Mouse (Mus musculus) C2C12 (cell line): ENCODE data around the gene Sparc. TPM values are rescaled to one million over a fixed set of nuclear protein-coding genes. Genes with fewer than 3 reads are reported as not detected.

Experiments
- H3K27me3 ChIP-seq: one replicate; pipeline ENCODE4 v1.6.1; 2011; ENCODE audit not compliant: control insufficient read depth, insufficient read depth, insufficient read length
- H3K36me3 ChIP-seq: one replicate; pipeline ENCODE4 v1.6.1; 2011; ENCODE audit not compliant: control insufficient read depth, insufficient read depth
- H3K4me3 ChIP-seq: one replicate; pipeline ENCODE4 v1.5.1; 2011; ENCODE audit warnings: mild to moderate bottlenecking, control low read depth; ENCODE audit not compliant: poor library complexity, insufficient read depth, severe bottlenecking
- H3K79me2 ChIP-seq: one replicate; pipeline ENCODE4 v1.6.1; 2011; ENCODE audit not compliant: control insufficient read depth, insufficient read depth
- H3K79me3 ChIP-seq: one replicate; pipeline ENCODE4 v1.6.1; 2011; ENCODE audit warnings: low read depth, control low read depth
- H3ac ChIP-seq: one replicate; pipeline ENCODE3; 2011; ENCODE audit warnings: low read depth; ENCODE audit not compliant: control insufficient read depth, insufficient read length
- CEBPB ChIP-seq: IDR thresholded peaks from one replicate; pipeline ENCODE4 v1.6.1; 2011; ENCODE audit warnings: low read depth, mild to moderate bottlenecking, control low read depth, moderate library complexity
- CTCF ChIP-seq: IDR thresholded peaks from one replicate; pipeline ENCODE4 v1.5.1; 2011; ENCODE audit not compliant: control insufficient read depth, insufficient read depth, insufficient read length
- FOSL1 ChIP-seq: IDR thresholded peaks from one replicate; pipeline ENCODE4 v1.8.0; 2011; ENCODE audit warnings: mild to moderate bottlenecking, low read length; ENCODE audit not compliant: poor library complexity, insufficient read depth, severe bottlenecking
- MAX ChIP-seq: IDR thresholded peaks from one replicate; pipeline ENCODE4 v1.6.1; 2011; ENCODE audit warnings: mild to moderate bottlenecking, control low read depth
- MYOD1 ChIP-seq: IDR thresholded peaks from one replicate; pipeline ENCODE4 v1.6.1; 2011; ENCODE audit warnings: low read depth; ENCODE audit not compliant: control insufficient read depth, insufficient read length
- MYOG ChIP-seq: IDR thresholded peaks from one replicate; pipeline ENCODE4 v1.6.1; 2011; ENCODE audit not compliant: control insufficient read depth, insufficient read length; ENCODE audit errors: extremely low read depth
- USF1 ChIP-seq: IDR thresholded peaks from one replicate; pipeline ENCODE4 v1.6.1; 2011; ENCODE audit warnings: low read depth, mild to moderate bottlenecking, control low read depth, moderate library complexity
- polyA plus RNA-seq: library from polyadenylated mRNA; unstranded; fragments of >200 nt; fragmentation: generic; extraction: Trizol; gene quantifications from one replicate; pipeline ENCODE4 v1.2.1, GENCODE M21; 2012; ENCODE audit warnings: missing spikeins

Sparc gene
- polyA plus RNA-seq, 1 experiment = 632 TPM

GRCm38 (mm10) chr11:55415036-55415704 lies 7.8 kb downstream of the Sparc start:
- Histone ChIP-seq H3ac (no peak overlapping the region), H3K79me2 (peaks cover 98% of the 10 kb centered on the region), H3K79me3 (peaks cover 88% of the 10 kb centered on the region), H3K36me3 (peaks cover 61% of the 10 kb centered on the region), H3K27me3 (no peaks in the 10 kb centered on the region), H3K4me3 (no peak overlapping the region)
- TF ChIP-seq CTCF (no peak), FOSL1 (no peak), MYOG (no peak), MAX (no peak), USF1 (no peak), CEBPB (no peak), MYOD1 (no peak)

- Histone ChIP-seq H3K4me3 (no peak overlapping the region), H3K27me3 (no peaks in the 10 kb centered on the region), H3ac (no peak overlapping the region), H3K36me3 (peaks cover 69% of the 10 kb centered on the region), H3K79me2 (peaks cover 100% of the 10 kb centered on the region), H3K79me3 (peaks cover 94% of the 10 kb centered on the region)
- TF ChIP-seq CEBPB (peak; percentile 64), MAX (peak; percentile 57), CTCF (no peak), USF1 (peak; percentile 96), FOSL1 (no peak), MYOD1 (no peak), MYOG (no peak)
Observed at GRCm38 (mm10) chr11:55414314-55414713, 8.7 kb downstream of the Sparc start.

- H3K79me2 ChIP-seq = peaks cover 93% of the 10 kb centered on the region
- no peak overlapping the region for H3K4me3 ChIP-seq
- no peak overlapping the region for H3ac ChIP-seq
- no peaks in the 10 kb centered on the region for H3K27me3 ChIP-seq
- H3K36me3 ChIP-seq = peaks cover 78% of the 10 kb centered on the region
- no peak for TF ChIP-seq MYOD1
- no peak for TF ChIP-seq MAX
- no peak for TF ChIP-seq FOSL1
- TF ChIP-seq CTCF = no peak
- TF ChIP-seq MYOG = no peak
- TF ChIP-seq USF1 = no peak
- no peak for TF ChIP-seq CEBPB
- H3K79me3 ChIP-seq = peaks cover 87% of the 10 kb centered on the region
Observed at GRCm38 (mm10) chr11:55413416-55413796, 9.6 kb downstream of the Sparc start.

- Histone ChIP-seq H3K79me3 (peaks cover 84% of the 10 kb centered on the region), H3K36me3 (peaks cover 84% of the 10 kb centered on the region), H3K27me3 (no peaks in the 10 kb centered on the region), H3K79me2 (peaks cover 87% of the 10 kb centered on the region), H3K4me3 (no peak overlapping the region), H3ac (no peak overlapping the region)
- TF ChIP-seq FOSL1 = no peak
- no peak for TF ChIP-seq MAX
- no peak for TF ChIP-seq MYOD1
- TF ChIP-seq CTCF = no peak
- no peak for TF ChIP-seq CEBPB
- TF ChIP-seq MYOG = no peak
- no peak for TF ChIP-seq USF1
Observed at GRCm38 (mm10) chr11:55412680-55413415, 10.1 kb downstream of the Sparc start.

GRCm38 (mm10) chr11:55412034-55412433 lies 10.9 kb downstream of the Sparc start:
- H3ac ChIP-seq = no peak overlapping the region
- peaks cover 76% of the 10 kb centered on the region for H3K79me3 ChIP-seq
- H3K79me2 ChIP-seq = peaks cover 79% of the 10 kb centered on the region
- peaks cover 84% of the 10 kb centered on the region for H3K36me3 ChIP-seq
- TF ChIP-seq MAX (no peak), FOSL1 (no peak), MYOD1 (no peak), MYOG (no peak), CEBPB (no peak), USF1 (no peak), CTCF (no peak)
- no peaks in the 10 kb centered on the region for H3K27me3 ChIP-seq
- no peak overlapping the region for H3K4me3 ChIP-seq
